ENCODE assay signal across 14 mouse cellular contexts in the genomic region with DNA sequence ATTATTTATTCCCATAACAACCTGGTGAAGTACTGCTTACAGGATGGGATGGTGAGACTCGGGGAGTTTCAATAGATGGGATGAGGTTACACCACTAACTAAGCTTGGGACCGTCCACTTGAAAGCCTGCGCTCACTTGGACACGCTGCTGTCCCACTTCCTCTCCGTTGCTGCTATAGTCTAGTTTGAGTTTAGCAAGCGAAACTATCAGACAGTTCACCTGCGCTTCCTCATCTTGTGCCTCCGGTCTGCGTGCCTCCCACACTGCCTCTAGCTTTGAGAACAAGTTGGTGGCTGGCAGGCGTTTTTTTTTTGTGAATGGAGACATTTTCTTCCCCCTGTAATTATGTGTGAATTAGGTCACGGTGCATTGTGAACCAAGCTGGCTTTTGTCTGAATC.
"Had no signal": no experiment of that assay in that cellular context is flagged by ENCODE, and none has a peak within 500 bp of the region (broad histone marks: within the 10 kb centered on the region; RNA-seq: fewer than 3 reads in every experiment).

No protein-coding gene starts in this region.

- ATAC-seq: intestine, embryonic 15.5 days had no signal

- H3K9me3 ChIP-seq: intestine, embryonic 15.5 days; limb, embryonic 10.5 days; neural tube, embryonic 12.5 days had no signal

- H3K4me2 ChIP-seq: intestine, embryonic 15.5 days; liver, embryonic 11.5 days; lung, embryonic 14.5 days; neural tube, embryonic 12.5 days had no signal

- H3K27me3 ChIP-seq: intestine, embryonic 15.5 days; neural tube, embryonic 12.5 days had no signal

- H3K9ac ChIP-seq: intestine, embryonic 15.5 days; lung, embryonic 14.5 days; neural tube, embryonic 12.5 days had no signal

- H3K4me3 ChIP-seq: intestine, embryonic 15.5 days; layer of hippocampus, adult 2 months; limb, embryonic 10.5 days; neural tube, embryonic 12.5 days had no signal

- H3K27ac ChIP-seq: intestine, embryonic 15.5 days; layer of hippocampus, adult 2 months; limb, embryonic 10.5 days; macrophage; neural tube, embryonic 12.5 days had no signal

- H3K36me3 ChIP-seq: intestine, embryonic 15.5 days; limb, embryonic 10.5 days; neural tube, embryonic 12.5 days had no signal

- H3K4me1 ChIP-seq: intestine, embryonic 15.5 days had no signal

- DNase-seq: kidney, adult 18-20 months; kidney, postnatal 10 days; kidney, postnatal 4 days; lung, embryonic 14.5 days; lung, postnatal 10 days; midbrain, embryonic 14.5 days; right cerebral cortex, postnatal 14 days; thymus, postnatal 36 days had no signal
